Mouse (Mus musculus) embryonic fibroblast, embryonic 13.5 days (primary cell): ENCODE measurements at regions not wholly inside any gene's neighbourhood (a gene's known extent, or its start where the extent isn't known, plus 50 kb on each side); places are given as distances from the start of the nearest gene placed in this dataset.

Experiments used
- CTCF ChIP-seq: IDR thresholded peaks from 2 replicates; pipeline ENCODE4 v1.5.1; 2011; ENCODE audit warnings: mild to moderate bottlenecking, control low read depth, low read length, moderate library complexity, borderline replicate concordance; ENCODE audit not compliant: insufficient read depth
- POLR2A ChIP-seq: IDR thresholded peaks from 2 replicates; pipeline ENCODE4 v1.6.1; 2011; ENCODE audit warnings: low read depth, mild to moderate bottlenecking, control low read depth, low read length, moderate library complexity

DNA sequence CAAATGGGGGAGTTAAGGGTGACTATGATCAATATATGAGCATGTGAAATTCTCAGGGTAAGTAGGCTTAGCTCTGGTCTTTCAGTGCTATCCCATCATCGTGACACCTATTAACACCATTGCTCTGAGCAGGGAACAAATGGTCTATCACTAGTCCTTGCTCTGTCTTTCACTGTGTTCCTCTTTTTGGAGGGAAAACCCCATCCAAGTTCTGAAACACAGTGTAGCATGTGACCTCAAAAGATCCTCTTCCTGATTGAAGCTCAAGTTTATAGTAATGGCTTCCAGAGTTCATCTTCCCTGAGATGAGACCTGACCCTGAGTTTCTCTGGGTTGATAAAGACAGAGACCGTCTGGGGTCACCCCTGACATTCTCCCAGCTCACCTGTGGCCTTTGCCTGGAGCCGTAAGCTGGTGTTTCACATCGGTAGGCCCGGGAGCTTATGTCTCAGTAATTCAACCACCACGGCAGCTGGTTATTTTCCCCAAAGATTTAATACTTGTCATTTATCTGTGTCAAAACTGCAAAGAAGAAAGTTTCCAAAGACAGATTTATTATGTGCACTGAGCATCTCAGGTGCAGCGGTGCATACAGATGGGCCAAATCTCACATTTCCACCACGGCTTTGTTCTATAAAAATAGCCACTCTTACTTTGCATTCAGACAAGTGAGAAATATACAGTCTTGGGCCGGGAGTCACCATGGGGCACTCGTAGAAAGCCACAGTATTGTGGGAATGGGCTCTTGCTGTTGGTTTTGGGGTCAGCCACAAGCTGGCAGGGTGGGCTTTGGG lies 290.7 kb upstream of the Eif4g2 start:
- TF ChIP-seq CTCF (no peak), POLR2A (no peak)
